Mouse (Mus musculus) liver, embryonic 14.5 days (tissue): ENCODE measurements around the gene Sh3pxd2a. TPM values are rescaled to one million over a fixed set of nuclear protein-coding genes. Genes with fewer than 3 reads are reported as not detected.

Source experiments
- ATAC-seq: fragments of 200-750 bp; cut with Nextera tagmentation; 2 replicates; pipeline ENCODE4 v1.8.0; 2017; ENCODE audit warnings: moderate number of reproducible peaks, mild to moderate bottlenecking, moderate library complexity; ENCODE audit not compliant: insufficient read depth
- DNase-seq, 3 experiments: peaks; one replicate each; pipeline ENCODE4 v3.0.0-alpha.2; 2012 to 2013; ENCODE audit warnings: low read depth in 3 of 3, low spot score in 3 of 3
- H3K27ac ChIP-seq: fragments of 300-500 bp; sonication (generic); 2 replicates; pipeline ENCODE4 v1.5.1; 2014; ENCODE audit warnings: moderate library complexity, mild to moderate bottlenecking, control low read depth, inconsistent platforms
- H3K27me3 ChIP-seq: fragments of 300-500 bp; sonication (generic); 2 replicates; pipeline ENCODE4 v1.6.1; 2014; ENCODE audit warnings: mild to moderate bottlenecking, low read length, moderate library complexity; ENCODE audit not compliant: control insufficient read depth, insufficient read depth
- H3K36me3 ChIP-seq: fragments of 300-500 bp; sonication (generic); replicated peaks from 2 replicates; pipeline ENCODE4 v1.6.1; 2014; ENCODE audit warnings: low read depth; ENCODE audit not compliant: control insufficient read depth, insufficient read depth
- H3K4me1 ChIP-seq, 2 experiments: fragments of 200-500 bp in 1 of 2; fragments of 300-500 bp in 1 of 2; sonication (generic) in 1 of 2; replicated peaks; 2 replicates each; pipeline ENCODE4 v1.6.1; 2012 to 2014; ENCODE audit warnings: antibody characterized with exemption in 1 of 2, inconsistent platforms in 1 of 2, low read length in 1 of 2; ENCODE audit not compliant: control insufficient read depth in 2 of 2, insufficient read depth in 2 of 2
- H3K4me2 ChIP-seq: fragments of 300-500 bp; sonication (generic); 2 replicates; pipeline ENCODE4 v1.6.1; 2014; ENCODE audit warnings: low read depth, mild to moderate bottlenecking, control low read depth, moderate library complexity
- H3K4me3 ChIP-seq, 2 experiments: fragments of 200-500 bp in 1 of 2; fragments of 300-500 bp in 1 of 2; sonication (generic) in 1 of 2; 2 replicates each; pipeline ENCODE4 v1.5.1; 2012 to 2014; ENCODE audit warnings: low read depth in 2 of 2, low read length in 2 of 2, mild to moderate bottlenecking in 2 of 2, control low read depth in 1 of 2, inconsistent platforms in 1 of 2, moderate library complexity in 1 of 2; ENCODE audit not compliant: insufficient read depth in 1 of 2
- H3K9ac ChIP-seq: fragments of 300-500 bp; sonication (generic); replicated peaks from 2 replicates; pipeline ENCODE4 v1.6.1; 2014; ENCODE audit warnings: mild to moderate bottlenecking, control low read depth, moderate library complexity
- H3K9me3 ChIP-seq: fragments of 300-500 bp; sonication (generic); 2 replicates; pipeline ENCODE4 v1.6.1; 2016; ENCODE audit warnings: low read length, mixed read lengths; ENCODE audit not compliant: control insufficient read depth
- CTCF ChIP-seq: IDR thresholded peaks from 2 replicates; pipeline ENCODE4 v1.5.1; 2016; ENCODE audit warnings: antibody characterized with exemption, low read depth, control low read depth
- EP300 ChIP-seq: IDR thresholded peaks from 2 replicates; pipeline ENCODE4 v1.6.1; 2016; ENCODE audit warnings: antibody characterized with exemption, low read depth
- WGBS: fragments of 180-500 bp; shearing (Covaris S2); extraction: QIAGEN DNeasy Blood & Tissue Kit; methylation state at CpG from one replicate; pipeline ENCODE4 v1.1.7; 2014; ENCODE audit not compliant: insufficient replicate concordance; 5-methylcytosine and 5-hydroxymethylcytosine counted together
- polyA plus RNA-seq, 2 experiments: library from polyadenylated mRNA; depleted of rRNA in 1 of 2; stranded (reverse) in 1 of 2; unstranded in 1 of 2; fragments of >200 nt; fragmentation: Nextera tagmentation in 1 of 2; extraction: Ambion mirVana in 1 of 2; gene quantifications; 2 replicates each; pipeline versions ENCODE4 v1.2.1 to v1.2.3; 2012 to 2014

Sh3pxd2a gene
- polyA plus RNA-seq, 2 experiments, result 0.50 to 1.6 TPM

- Histone ChIP-seq H3K9me3 (no peaks in the 10 kb centered on the region), H3K4me2 (no peak overlapping the region), H3K27me3 (no peaks in the 10 kb centered on the region), H3K36me3 (no peaks in the 10 kb centered on the region), H3K9ac (no peak overlapping the region), H3K4me1 (0 out of 4 replicates have a peak, but pooled peaks cover 0 to 4% of the 10 kb centered on the region in 2 experiments), H3K27ac (no peak overlapping the region), H3K4me3 (no peak overlapping the region)
- no peak for ATAC-seq
- DNase-seq, result no peak
- TF ChIP-seq CTCF (no peak), EP300 (no peak)
- 73% methylated on average over 5 of the region's 5 CpGs for WGBS
These were observed 159.9 kb downstream of the Sh3pxd2a start for GRCm38 (mm10) chr19:47304170-47304745.

GRCm38 (mm10) chr19:47303128-47303527 is 161.1 kb downstream of the Sh3pxd2a start:
- Histone ChIP-seq H3K27me3 (no peaks in the 10 kb centered on the region), H3K36me3 (no peaks in the 10 kb centered on the region), H3K4me3 (no peak overlapping the region), H3K27ac (no peak overlapping the region), H3K9me3 (no peaks in the 10 kb centered on the region), H3K4me2 (no peak overlapping the region), H3K9ac (no peak overlapping the region), H3K4me1 (0 out of 4 replicates have a peak, but pooled peaks cover 0 to 4% of the 10 kb centered on the region in 2 experiments)
- ATAC-seq, result no peak
- TF ChIP-seq CTCF (no peak), EP300 (no peak)
- 80% methylated on average over 10 of the region's 10 CpGs for WGBS
- DNase-seq, result no peak

GRCm38 (mm10) chr19:47302191-47302852 is 161.9 kb downstream of the Sh3pxd2a start:
- H3K4me1 ChIP-seq, result 0 out of 4 replicates have a peak, but pooled peaks cover 0 to 4% of the 10 kb centered on the region in 2 experiments
- no peak for ATAC-seq

GRCm38 (mm10) chr19:47301303-47302190 is 162.7 kb downstream of the Sh3pxd2a start:
- Histone ChIP-seq H3K4me1 (0 out of 4 replicates have a peak, but pooled peaks cover 0 to 4% of the 10 kb centered on the region in 2 experiments), H3K9me3 (no peaks in the 10 kb centered on the region), H3K27me3 (no peaks in the 10 kb centered on the region), H3K36me3 (no peaks in the 10 kb centered on the region), H3K27ac (no peak overlapping the region), H3K4me2 (no peak overlapping the region), H3K9ac (no peak overlapping the region), H3K4me3 (no peak overlapping the region)
- TF ChIP-seq EP300 (no peak), CTCF (no peak)
- 50% methylated on average over 19 of the region's 19 CpGs for WGBS
- DNase-seq (no peak), ATAC-seq (no peak)

More at GRCm38 (mm10) chr19:47302191-47302852, 161.9 kb downstream of the Sh3pxd2a start:
- Histone ChIP-seq H3K4me3 (no peak overlapping the region), H3K9me3 (no peaks in the 10 kb centered on the region), H3K27me3 (no peaks in the 10 kb centered on the region), H3K4me2 (no peak overlapping the region), H3K36me3 (no peaks in the 10 kb centered on the region), H3K27ac (no peak overlapping the region), H3K9ac (no peak overlapping the region)
- TF ChIP-seq CTCF (no peak), EP300 (no peak)
- no peak for DNase-seq
- 62% methylated on average over 21 of the region's 21 CpGs for WGBS
